8 mouse cellular contexts compared by ENCODE assay signal in genomic region chr2:26490760-26491301, GRCm38 (mm10). TPM values are rescaled to one million over a fixed set of nuclear protein-coding genes. Genes with fewer than 3 reads are reported as not detected.
DNase-seq lines count a peak whose midpoint lies in the region; ATAC-seq and TF ChIP-seq lines count a peak whose summit lies in the region.

No protein-coding gene starts in this region.

- ATAC-seq in intestine, embryonic 15.5 days, result no peak
- no peak for ATAC-seq in intestine, postnatal 0 days
- ATAC-seq in embryonic facial prominence, embryonic 13.5 days (ENCODE audit: insufficient number of reproducible peaks, insufficient read depth, low FRiP score, low TSS enrichment, low read depth), result no peak
- no peak for ATAC-seq in hindbrain, embryonic 14.5 days (ENCODE audit: low FRiP score)
- no peak for ATAC-seq in midbrain, embryonic 12.5 days (ENCODE audit: low FRiP score, low read depth)
- no peak for ATAC-seq in megakaryocyte progenitor cell, adult 5-6 weeks (replicated peaks; ENCODE audit: poor library complexity)

- H3K4me3 ChIP-seq in intestine, embryonic 15.5 days (replicated peaks), result no peak overlapping the region
- no peak overlapping the region for H3K4me3 ChIP-seq in intestine, postnatal 0 days (ENCODE audit: low read depth, low read length)
- no peak overlapping the region for H3K4me3 ChIP-seq in embryonic facial prominence, embryonic 13.5 days
- H3K4me3 ChIP-seq in hindbrain, embryonic 14.5 days (replicated peaks; ENCODE audit: low read length), result no peak overlapping the region
- no peak overlapping the region for H3K4me3 ChIP-seq in midbrain, embryonic 12.5 days

- no peak for TF ChIP-seq CTCF in intestine, postnatal 0 days (IDR thresholded peaks at IDR 0.05; ENCODE audit: low read depth)

- no peak overlapping the region for H3K9ac ChIP-seq in intestine, embryonic 15.5 days
- H3K9ac ChIP-seq in intestine, postnatal 0 days (ENCODE audit: low read depth, low read length), result no peak overlapping the region
- H3K9ac ChIP-seq in embryonic facial prominence, embryonic 13.5 days, result 0 out of 2 replicates have a peak overlapping the region, but pooled peaks have one; percentile 1
- H3K9ac ChIP-seq in hindbrain, embryonic 14.5 days, result peak overlapping the region; percentile 29; the same call in 1 of the 2 replicates
- H3K9ac ChIP-seq in midbrain, embryonic 12.5 days (replicated peaks), result peak overlapping the region; percentile 39; the same call in 1 of the 2 replicates

- peaks cover 92% of the 10 kb centered on the region for H3K4me1 ChIP-seq in intestine, embryonic 15.5 days (replicated peaks)
- peaks cover 43% of the 10 kb centered on the region for H3K4me1 ChIP-seq in intestine, postnatal 0 days (replicated peaks; ENCODE audit: control insufficient read depth, insufficient read depth, low read length)
- H3K4me1 ChIP-seq in embryonic facial prominence, embryonic 13.5 days, result peaks cover 97% of the 10 kb centered on the region
- H3K4me1 ChIP-seq in hindbrain, embryonic 14.5 days (replicated peaks; ENCODE audit: control insufficient read depth, insufficient read depth, low read length), result peaks cover 87% of the 10 kb centered on the region
- peaks cover 100% of the 10 kb centered on the region for H3K4me1 ChIP-seq in midbrain, embryonic 12.5 days

- no peaks in the 10 kb centered on the region for H3K36me3 ChIP-seq in intestine, embryonic 15.5 days
- H3K36me3 ChIP-seq in intestine, postnatal 0 days (ENCODE audit: control insufficient read depth, insufficient read depth), result no peaks in the 10 kb centered on the region
- 0 out of 2 replicates have a peak, but pooled peaks cover 4% of the 10 kb centered on the region for H3K36me3 ChIP-seq in embryonic facial prominence, embryonic 13.5 days
- H3K36me3 ChIP-seq in hindbrain, embryonic 14.5 days (replicated peaks; ENCODE audit: control insufficient read depth, insufficient read depth), result no peaks in the 10 kb centered on the region
- H3K36me3 ChIP-seq in midbrain, embryonic 12.5 days, result peaks cover 19% of the 10 kb centered on the region; the same call in 1 of the 2 replicates

- H3K4me2 ChIP-seq in intestine, embryonic 15.5 days (replicated peaks), result no peak overlapping the region
- H3K4me2 ChIP-seq in intestine, postnatal 0 days (replicated peaks; ENCODE audit: low read depth), result no peak overlapping the region
- H3K4me2 ChIP-seq in embryonic facial prominence, embryonic 13.5 days, result 0 out of 2 replicates have a peak overlapping the region, but pooled peaks have one; percentile 5
- 0 out of 2 replicates have a peak overlapping the region, but pooled peaks have one; percentile 2 for H3K4me2 ChIP-seq in hindbrain, embryonic 14.5 days (replicated peaks)
- peak overlapping the region; percentile 49 for H3K4me2 ChIP-seq in midbrain, embryonic 12.5 days (replicated peaks)

- WGBS in intestine, embryonic 15.5 days, result 51% methylated on average over 4 of the region's 4 CpGs
- WGBS in intestine, postnatal 0 days, result 51% methylated on average over 4 of the region's 4 CpGs
- 33% methylated on average over 4 of the region's 4 CpGs for WGBS in embryonic facial prominence, embryonic 13.5 days
- 15% methylated on average over 4 of the region's 4 CpGs for WGBS in hindbrain, embryonic 14.5 days
- 26% methylated on average over 4 of the region's 4 CpGs for WGBS in midbrain, embryonic 12.5 days

- no peak for DNase-seq in hindbrain, embryonic 14.5 days (ENCODE audit: low spot score)
- no peak for DNase-seq in cerebellum, adult 9-10 months
- no peak for DNase-seq in ovary, postnatal 14 days (ENCODE audit: low spot score)

- no peaks in the 10 kb centered on the region for H3K27me3 ChIP-seq in intestine, embryonic 15.5 days (replicated peaks)
- H3K27me3 ChIP-seq in intestine, postnatal 0 days (replicated peaks; ENCODE audit: control insufficient read depth, insufficient read depth, low read length), result no peaks in the 10 kb centered on the region
- H3K27me3 ChIP-seq in embryonic facial prominence, embryonic 13.5 days, result no peaks in the 10 kb centered on the region
- no peaks in the 10 kb centered on the region for H3K27me3 ChIP-seq in hindbrain, embryonic 14.5 days (ENCODE audit: control insufficient read depth, insufficient read depth, low read length)
- H3K27me3 ChIP-seq in midbrain, embryonic 12.5 days, result no peaks in the 10 kb centered on the region

- no peaks in the 10 kb centered on the region for H3K9me3 ChIP-seq in intestine, embryonic 15.5 days
- no peaks in the 10 kb centered on the region for H3K9me3 ChIP-seq in intestine, postnatal 0 days (ENCODE audit: control insufficient read depth)
- no peaks in the 10 kb centered on the region for H3K9me3 ChIP-seq in embryonic facial prominence, embryonic 13.5 days
- H3K9me3 ChIP-seq in hindbrain, embryonic 14.5 days (ENCODE audit: control insufficient read depth, low read length), result no peaks in the 10 kb centered on the region
- H3K9me3 ChIP-seq in midbrain, embryonic 12.5 days, result no peaks in the 10 kb centered on the region

- H3K27ac ChIP-seq in intestine, embryonic 15.5 days, result 0 out of 2 replicates have a peak overlapping the region, but pooled peaks have one; percentile 57
- no peak overlapping the region for H3K27ac ChIP-seq in intestine, postnatal 0 days (ENCODE audit: low read depth, low read length)
- H3K27ac ChIP-seq in embryonic facial prominence, embryonic 13.5 days, result peak overlapping the region; percentile 65; the same call in 1 of the 2 replicates
- peak overlapping the region; percentile 85 for H3K27ac ChIP-seq in hindbrain, embryonic 14.5 days
- H3K27ac ChIP-seq in midbrain, embryonic 12.5 days (replicated peaks), result peak overlapping the region; percentile 98

RNA-seq across cellular contexts. Expression of gene Notch1, which starts 25.6 kb away (rescaled TPM):
- 11.3 and 12.2 TPM in 2 replicates for polyA plus RNA-seq in intestine, embryonic 15.5 days (2015; fragmentation: Nextera tagmentation; extraction: Ambion mirVana)
- polyA plus RNA-seq in intestine, postnatal 0 days (2015; fragmentation: Nextera tagmentation; extraction: Ambion mirVana), result 3.6 and 3.7 TPM in 2 replicates
- 17.3 and 17.8 TPM in 2 replicates for polyA plus RNA-seq in embryonic facial prominence, embryonic 13.5 days (2015; fragmentation: Nextera tagmentation; extraction: Ambion mirVana)
- 23.3 and 25.6 TPM in 2 replicates for polyA plus RNA-seq in hindbrain, embryonic 14.5 days (2014; fragmentation: Nextera tagmentation; extraction: Ambion mirVana)
- 53.5 and 56.2 TPM in 2 replicates for polyA plus RNA-seq in midbrain, embryonic 12.5 days (2016; fragmentation: Nextera tagmentation; extraction: Ambion mirVana)
- 15.5 and 19.0 TPM in 2 replicates for total RNA-seq in megakaryocyte progenitor cell, adult 5-6 weeks (2015)
- total RNA-seq in megakaryocyte progenitor cell, adult 5-6 weeks (2017), result 8.8 and 9.3 TPM in 2 replicates

RNA-seq across cellular contexts. Expression of gene Sec16a, which starts 45.8 kb away (rescaled TPM):
- polyA plus RNA-seq in intestine, embryonic 15.5 days (2015; fragmentation: Nextera tagmentation; extraction: Ambion mirVana), result 20.2 and 24.7 TPM in 2 replicates
- polyA plus RNA-seq in intestine, postnatal 0 days (2015; fragmentation: Nextera tagmentation; extraction: Ambion mirVana), result 17.4 and 18.3 TPM in 2 replicates
- 22.7 and 27.9 TPM in 2 replicates for polyA plus RNA-seq in embryonic facial prominence, embryonic 13.5 days (2015; fragmentation: Nextera tagmentation; extraction: Ambion mirVana)
- 29.1 and 30.0 TPM in 2 replicates for polyA plus RNA-seq in hindbrain, embryonic 14.5 days (2014; fragmentation: Nextera tagmentation; extraction: Ambion mirVana)
- polyA plus RNA-seq in midbrain, embryonic 12.5 days (2016; fragmentation: Nextera tagmentation; extraction: Ambion mirVana), result 29.3 and 33.3 TPM in 2 replicates
- total RNA-seq in megakaryocyte progenitor cell, adult 5-6 weeks (2015), result 33.9 and 48.3 TPM in 2 replicates
- total RNA-seq in megakaryocyte progenitor cell, adult 5-6 weeks (2017), result 23.9 and 29.7 TPM in 2 replicates

Comparison
In these comparisons a context has a peak if more than half of its experiments do, and no peak if none do; other contexts are left out.
1. H3K4me2 ChIP-seq: peak in embryonic facial prominence, embryonic 13.5 days (single experiment), hindbrain, embryonic 14.5 days (single experiment) and midbrain, embryonic 12.5 days (single experiment); none in intestine, embryonic 15.5 days (single experiment) and intestine, postnatal 0 days (single experiment).
2. H3K9ac ChIP-seq: peak in embryonic facial prominence, embryonic 13.5 days (single experiment), hindbrain, embryonic 14.5 days (single experiment) and midbrain, embryonic 12.5 days (single experiment); none in intestine, embryonic 15.5 days (single experiment) and intestine, postnatal 0 days (single experiment).